Mouse (Mus musculus): Measurements from ENCODE around the gene Bckdhb. TPM values are rescaled to one million over a fixed set of nuclear protein-coding genes. Genes with fewer than 3 reads are reported as not detected.
"Not testable (repeated sequence)": the region's sequence is repeated elsewhere in the genome, so short reads cannot be mapped to it uniquely, and the experiment has no call there.

Gene Bckdhb
- polyA plus RNA-seq, 1 experiment from 2014 or later: 46.5 TPM

DNA sequence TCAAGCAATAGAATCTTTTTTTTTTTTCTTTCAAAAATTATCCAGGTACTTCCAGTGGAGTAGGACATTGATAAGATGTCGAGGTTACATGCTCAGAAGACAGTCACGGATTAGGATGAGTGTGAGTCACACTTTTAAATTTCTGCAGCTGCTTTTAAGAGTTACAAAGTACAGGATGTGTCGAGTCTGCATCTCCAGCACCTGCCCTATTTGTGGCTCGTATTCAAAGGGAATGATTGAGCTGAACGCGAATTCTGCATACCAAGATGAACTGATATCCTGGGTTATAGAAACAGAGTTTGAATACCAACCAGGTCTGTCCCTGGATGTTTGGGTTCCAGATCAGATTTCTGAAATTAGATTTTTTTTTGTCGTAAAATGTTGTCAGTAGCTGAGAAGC is 56.3 kb downstream of the Bckdhb start:
- no peak overlapping the region for H3K4me3 ChIP-seq (ENCODE audit: low read length)
- H3K9me3 ChIP-seq (ENCODE audit: control insufficient read depth, low read length): no peaks in the 10 kb centered on the region
- no peak overlapping the region for H3K27ac ChIP-seq (ENCODE audit: low read depth, low read length)
- H3K27me3 ChIP-seq (replicated peaks; ENCODE audit: control insufficient read depth, insufficient read depth, low read length): no peaks in the 10 kb centered on the region
- H3K36me3 ChIP-seq (ENCODE audit: control insufficient read depth, insufficient read depth, low read length): no peaks in the 10 kb centered on the region
- no peak overlapping the region for H3K4me2 ChIP-seq (ENCODE audit: low read length)
- WGBS: 83% methylated on average over 7 of the region's 7 CpGs
- no peaks in the 10 kb centered on the region for H3K4me1 ChIP-seq (ENCODE audit: control insufficient read depth, insufficient read depth, low read depth, low read length)
- ATAC-seq: no peak
- H3K9ac ChIP-seq (ENCODE audit: low read depth, low read length): no peak overlapping the region

DNA sequence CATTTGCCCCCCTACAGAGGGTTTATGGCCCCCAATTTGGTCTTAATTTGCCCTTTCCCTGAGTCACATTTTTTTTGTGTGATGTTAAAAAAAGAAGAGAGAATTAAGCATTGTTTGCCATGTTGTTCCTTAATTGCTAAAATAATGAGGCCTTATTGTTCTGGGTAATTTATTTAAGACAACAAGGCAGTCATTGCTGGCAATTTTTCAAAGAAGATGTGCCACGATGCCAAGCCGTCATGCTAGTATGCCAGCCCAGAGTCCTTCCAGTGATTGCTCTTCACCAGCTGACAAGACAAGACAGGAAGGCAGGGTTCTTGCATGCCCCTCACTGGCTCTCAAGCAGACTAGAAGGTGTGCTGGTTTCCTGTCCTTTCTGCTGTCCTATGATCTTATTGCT is 84.0 kb downstream of the Bckdhb start:
- 60% methylated on average over 2 of the region's 2 CpGs for WGBS
- Histone ChIP-seq H3K36me3 (ENCODE audit: control insufficient read depth, insufficient read depth, low read length) (peaks cover 4% of the 10 kb centered on the region; the same call in 1 of the 2 replicates), H3K9ac (ENCODE audit: low read depth, low read length) (no peak overlapping the region), H3K9me3 (ENCODE audit: control insufficient read depth, low read length) (peaks cover 2% of the 10 kb centered on the region; the same call in 1 of the 2 replicates), H3K4me1 (ENCODE audit: control insufficient read depth, insufficient read depth, low read depth, low read length) (no peaks in the 10 kb centered on the region), H3K4me2 (ENCODE audit: low read length) (no peak overlapping the region), H3K4me3 (ENCODE audit: low read length) (no peak overlapping the region), H3K27ac (ENCODE audit: low read depth, low read length) (no peak overlapping the region), H3K27me3 (replicated peaks; ENCODE audit: control insufficient read depth, insufficient read depth, low read length) (no peaks in the 10 kb centered on the region)
- ATAC-seq: no peak

DNA sequence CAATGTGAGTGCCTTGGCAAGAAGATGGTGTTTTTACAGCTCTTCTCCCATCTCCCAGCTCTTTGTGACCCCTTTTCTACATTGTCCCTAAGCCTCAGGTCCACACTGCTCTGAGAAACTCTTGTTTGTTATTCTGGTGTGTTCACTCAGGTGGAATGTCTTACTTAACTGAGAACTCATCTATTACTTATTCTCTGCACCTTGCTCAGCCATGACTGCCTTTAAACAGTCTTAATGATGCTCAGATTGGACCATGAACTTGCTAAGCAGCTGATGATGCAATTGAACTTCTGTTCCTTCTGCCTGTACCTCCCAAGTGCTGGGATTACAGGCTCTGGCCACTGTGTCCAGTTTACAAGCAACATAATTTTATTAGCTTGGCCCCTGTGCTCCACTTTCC is 86.2 kb downstream of the Bckdhb start:
- Histone ChIP-seq H3K27ac (ENCODE audit: low read depth, low read length) (no peak overlapping the region), H3K36me3 (ENCODE audit: control insufficient read depth, insufficient read depth, low read length) (no peaks in the 10 kb centered on the region), H3K4me3 (ENCODE audit: low read length) (no peak overlapping the region), H3K27me3 (replicated peaks; ENCODE audit: control insufficient read depth, insufficient read depth, low read length) (no peaks in the 10 kb centered on the region), H3K4me1 (ENCODE audit: control insufficient read depth, insufficient read depth, low read depth, low read length) (no peaks in the 10 kb centered on the region), H3K9ac (ENCODE audit: low read depth, low read length) (no peak overlapping the region), H3K4me2 (ENCODE audit: low read length) (no peak overlapping the region), H3K9me3 (ENCODE audit: control insufficient read depth, low read length) (no peaks in the 10 kb centered on the region)
- no peak for ATAC-seq

DNA sequence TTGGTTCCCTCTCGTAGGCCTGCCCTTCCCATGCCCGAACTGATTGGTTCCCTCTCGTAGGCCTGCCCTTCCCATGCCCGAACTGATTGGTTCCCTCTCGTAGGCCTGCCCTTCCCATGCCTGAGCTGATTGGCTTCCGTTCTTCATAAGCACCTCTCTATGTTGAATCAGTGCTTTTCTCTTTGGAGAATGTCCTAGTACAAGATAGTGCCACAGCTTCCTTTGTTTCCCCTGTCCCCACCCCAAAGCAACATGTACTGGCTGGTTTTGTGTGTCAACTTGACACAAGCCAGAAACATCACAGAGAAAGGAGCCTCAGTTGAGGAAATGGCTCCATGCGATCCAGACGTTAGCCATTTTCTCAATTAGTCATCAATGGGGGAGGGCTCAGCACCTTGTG is 93.2 kb downstream of the Bckdhb start:
- 95% methylated on average over 8 of the region's 8 CpGs for WGBS
- not testable (repeated sequence) for H3K27ac ChIP-seq (ENCODE audit: low read depth, low read length); H3K4me3 ChIP-seq (ENCODE audit: low read length); ATAC-seq; H3K27me3 ChIP-seq (replicated peaks; ENCODE audit: control insufficient read depth, insufficient read depth, low read length); H3K4me1 ChIP-seq (ENCODE audit: control insufficient read depth, insufficient read depth, low read depth, low read length); H3K9ac ChIP-seq (ENCODE audit: low read depth, low read length); H3K9me3 ChIP-seq (ENCODE audit: control insufficient read depth, low read length); H3K36me3 ChIP-seq (ENCODE audit: control insufficient read depth, insufficient read depth, low read length); H3K4me2 ChIP-seq (ENCODE audit: low read length)

DNA sequence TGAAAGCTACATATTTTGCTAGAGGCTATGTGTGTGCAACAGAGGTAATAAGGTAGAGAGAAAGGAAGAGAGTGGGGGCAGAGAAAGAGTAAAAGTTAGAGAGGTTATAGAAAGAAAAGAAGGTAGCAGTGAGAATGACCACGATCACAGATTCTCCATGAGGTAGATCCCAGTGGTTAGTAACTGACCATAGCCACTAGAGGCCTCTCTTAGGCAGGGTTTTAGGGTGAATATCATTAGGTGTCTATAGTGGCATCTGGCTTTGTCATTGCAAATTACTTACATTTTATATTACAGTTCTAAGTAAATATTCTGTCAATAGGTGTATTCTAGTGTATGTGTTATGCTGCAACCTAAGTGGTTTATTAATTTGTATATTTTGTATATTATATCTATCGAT is 94.7 kb downstream of the Bckdhb start:
- H3K27me3 ChIP-seq (replicated peaks; ENCODE audit: control insufficient read depth, insufficient read depth, low read length): no peaks in the 10 kb centered on the region
- H3K9ac ChIP-seq (ENCODE audit: low read depth, low read length): no peak overlapping the region
- WGBS: 67% methylated on average over 2 of the region's 2 CpGs
- no peaks in the 10 kb centered on the region for H3K4me1 ChIP-seq (ENCODE audit: control insufficient read depth, insufficient read depth, low read depth, low read length)
- no peaks in the 10 kb centered on the region for H3K36me3 ChIP-seq (ENCODE audit: control insufficient read depth, insufficient read depth, low read length)
- no peaks in the 10 kb centered on the region for H3K9me3 ChIP-seq (ENCODE audit: control insufficient read depth, low read length)
- ATAC-seq: peak; percentile 70
- no peak overlapping the region for H3K27ac ChIP-seq (ENCODE audit: low read depth, low read length)
- no peak overlapping the region for H3K4me3 ChIP-seq (ENCODE audit: low read length)
- H3K4me2 ChIP-seq (ENCODE audit: low read length): no peak overlapping the region

DNA sequence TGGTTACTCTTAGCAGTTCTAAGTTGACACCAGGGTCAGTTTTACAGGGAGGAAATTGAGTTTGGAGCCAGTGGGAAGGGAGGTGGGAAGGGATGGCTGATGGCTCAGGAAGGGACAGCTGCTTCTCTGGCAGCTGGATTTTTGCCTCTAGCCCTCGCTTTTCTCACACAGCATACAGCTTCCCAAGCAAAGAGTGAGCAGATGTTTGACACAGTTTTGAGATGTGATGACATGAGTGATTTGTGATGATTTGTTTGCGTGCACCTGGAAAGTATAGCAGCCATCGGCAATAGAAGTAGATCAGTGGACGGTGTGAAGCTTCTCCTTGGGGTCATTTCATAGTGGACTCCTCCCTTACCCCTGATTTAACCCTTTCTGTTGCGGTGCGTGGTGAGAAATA is 96.2 kb downstream of the Bckdhb start:
- H3K4me2 ChIP-seq (ENCODE audit: low read length): no peak overlapping the region
- WGBS: 86% methylated on average over 6 of the region's 6 CpGs
- no peak overlapping the region for H3K9ac ChIP-seq (ENCODE audit: low read depth, low read length)
- H3K27ac ChIP-seq (ENCODE audit: low read depth, low read length): no peak overlapping the region
- H3K4me1 ChIP-seq (ENCODE audit: control insufficient read depth, insufficient read depth, low read depth, low read length): no peaks in the 10 kb centered on the region
- no peaks in the 10 kb centered on the region for H3K36me3 ChIP-seq (ENCODE audit: control insufficient read depth, insufficient read depth, low read length)
- H3K4me3 ChIP-seq (ENCODE audit: low read length): no peak overlapping the region
- no peaks in the 10 kb centered on the region for H3K9me3 ChIP-seq (ENCODE audit: control insufficient read depth, low read length)
- ATAC-seq: no peak
- no peaks in the 10 kb centered on the region for H3K27me3 ChIP-seq (replicated peaks; ENCODE audit: control insufficient read depth, insufficient read depth, low read length)

DNA sequence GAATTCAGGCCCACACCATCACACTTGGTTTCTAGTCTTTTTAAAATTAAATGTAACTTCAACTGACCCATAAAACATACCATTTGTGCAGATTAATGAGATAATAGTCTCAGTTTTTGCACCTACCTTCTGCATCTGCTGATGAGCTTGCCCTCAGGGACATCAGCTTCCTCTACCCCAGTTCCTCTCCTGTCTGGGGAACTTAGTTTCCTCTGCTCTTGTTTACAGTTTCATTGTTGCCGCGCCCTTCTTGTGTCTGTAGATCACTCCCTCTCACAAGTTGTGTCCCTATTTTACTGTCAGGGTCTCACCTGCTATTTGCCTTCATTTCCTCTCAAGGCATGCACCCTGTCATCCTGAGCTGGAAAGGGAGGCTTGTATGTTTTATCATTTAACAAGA is 103.2 kb downstream of the Bckdhb start:
- no peaks in the 10 kb centered on the region for H3K36me3 ChIP-seq (ENCODE audit: control insufficient read depth, insufficient read depth, low read length)
- no peak for ATAC-seq
- H3K27ac ChIP-seq (ENCODE audit: low read depth, low read length): no peak overlapping the region
- H3K9me3 ChIP-seq (ENCODE audit: control insufficient read depth, low read length): no peaks in the 10 kb centered on the region
- 91% methylated on average over 2 of the region's 2 CpGs for WGBS
- no peaks in the 10 kb centered on the region for H3K27me3 ChIP-seq (replicated peaks; ENCODE audit: control insufficient read depth, insufficient read depth, low read length)
- no peak overlapping the region for H3K9ac ChIP-seq (ENCODE audit: low read depth, low read length)
- H3K4me1 ChIP-seq (ENCODE audit: control insufficient read depth, insufficient read depth, low read depth, low read length): peaks cover 3% of the 10 kb centered on the region
- no peak overlapping the region for H3K4me3 ChIP-seq (ENCODE audit: low read length)
- H3K4me2 ChIP-seq (ENCODE audit: low read length): no peak overlapping the region

DNA sequence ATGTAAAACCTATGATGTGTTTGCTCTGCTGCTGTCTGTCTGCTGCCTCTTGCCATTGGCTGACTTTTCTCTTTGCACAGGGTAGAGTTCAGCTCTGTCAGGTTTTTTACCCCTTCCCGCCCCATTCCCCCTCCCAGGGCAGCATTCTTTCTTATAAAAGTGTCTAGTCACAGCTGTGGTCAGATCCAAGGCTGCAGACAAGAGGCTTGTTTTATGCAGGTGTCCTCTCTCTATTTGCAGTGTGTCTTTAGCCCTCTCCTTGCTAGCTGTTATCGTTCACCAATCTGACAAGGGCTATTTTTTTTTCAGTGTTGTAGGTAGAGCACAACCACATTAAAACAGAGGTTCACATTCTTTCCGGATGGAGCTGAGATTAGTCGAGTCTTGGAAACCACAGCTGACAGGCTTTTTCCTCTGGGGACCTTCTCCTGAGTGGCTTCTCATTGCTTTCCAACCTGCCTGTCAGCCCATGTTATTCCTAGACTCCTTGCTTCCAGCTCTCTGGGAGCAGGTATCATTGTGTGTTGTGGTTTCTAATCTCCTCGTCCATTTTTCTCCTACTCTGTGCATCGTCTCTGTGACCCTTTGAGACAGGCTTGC is 105.8 kb downstream of the Bckdhb start:
- Histone ChIP-seq H3K27me3 (replicated peaks; ENCODE audit: control insufficient read depth, insufficient read depth, low read length) (no peaks in the 10 kb centered on the region), H3K4me1 (ENCODE audit: control insufficient read depth, insufficient read depth, low read depth, low read length) (peaks cover 6% of the 10 kb centered on the region), H3K4me2 (ENCODE audit: low read length) (no peak overlapping the region), H3K36me3 (ENCODE audit: control insufficient read depth, insufficient read depth, low read length) (no peaks in the 10 kb centered on the region), H3K27ac (ENCODE audit: low read depth, low read length) (no peak overlapping the region), H3K9ac (ENCODE audit: low read depth, low read length) (no peak overlapping the region), H3K9me3 (ENCODE audit: control insufficient read depth, low read length) (no peaks in the 10 kb centered on the region), H3K4me3 (ENCODE audit: low read length) (no peak overlapping the region)
- 62% methylated on average over 6 of the region's 6 CpGs for WGBS
- ATAC-seq: no peak

DNA sequence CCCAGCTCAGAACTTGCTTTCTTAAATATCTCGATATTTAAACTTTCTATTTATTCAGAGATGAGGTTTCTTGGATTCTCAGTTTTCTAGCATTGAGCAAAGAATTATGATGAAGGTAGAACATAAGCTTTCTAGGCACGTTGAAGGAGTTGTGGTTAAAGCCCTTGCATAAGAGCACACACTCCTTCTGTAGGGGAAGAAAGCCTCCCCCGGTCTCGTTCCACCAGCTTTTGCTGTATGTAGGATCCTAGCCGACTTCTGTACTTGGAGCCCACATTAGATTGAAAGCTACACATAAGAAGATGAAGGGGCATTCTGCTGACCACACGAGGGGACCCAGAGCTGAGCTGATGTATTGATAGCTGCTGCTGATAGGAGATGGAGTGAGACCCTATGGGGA is 106.5 kb downstream of the Bckdhb start:
- Histone ChIP-seq H3K36me3 (ENCODE audit: control insufficient read depth, insufficient read depth, low read length) (no peaks in the 10 kb centered on the region), H3K9ac (ENCODE audit: low read depth, low read length) (no peak overlapping the region), H3K27ac (ENCODE audit: low read depth, low read length) (no peak overlapping the region), H3K4me3 (ENCODE audit: low read length) (no peak overlapping the region), H3K4me2 (ENCODE audit: low read length) (no peak overlapping the region), H3K4me1 (ENCODE audit: control insufficient read depth, insufficient read depth, low read depth, low read length) (peaks cover 6% of the 10 kb centered on the region), H3K9me3 (ENCODE audit: control insufficient read depth, low read length) (no peaks in the 10 kb centered on the region), H3K27me3 (replicated peaks; ENCODE audit: control insufficient read depth, insufficient read depth, low read length) (no peaks in the 10 kb centered on the region)
- WGBS: 87% methylated on average over 6 of the region's 6 CpGs
- no peak for ATAC-seq

Measured in hindbrain, embryonic 16.5 days (tissue).